Mouse (Mus musculus) myocyte (in vitro differentiated cells): ENCODE data around the gene Larp4. TPM values are rescaled to one million over a fixed set of nuclear protein-coding genes. Genes with fewer than 3 reads are reported as not detected.
A peak's percentile ranks its signal among the peaks of the same experiment; 100 is the strongest.
"Not testable (repeated sequence)": the region's sequence is repeated elsewhere in the genome, so short reads cannot be mapped to it uniquely, and the experiment has no call there.

Source experiments
- H3K27me3 ChIP-seq: one replicate; pipeline ENCODE4 v1.6.1; 2011; ENCODE audit not compliant: control insufficient read depth, insufficient read depth, insufficient read length
- H3K36me3 ChIP-seq: one replicate; pipeline ENCODE4 v1.6.1; 2011; ENCODE audit not compliant: control insufficient read depth, insufficient read depth
- H3K4me2 ChIP-seq: one replicate; pipeline ENCODE4 v1.6.1; 2011; ENCODE audit warnings: low read depth, control low read depth
- H3K4me3 ChIP-seq: one replicate; pipeline ENCODE4 v1.5.1; 2011; ENCODE audit warnings: mild to moderate bottlenecking, control low read depth, moderate library complexity
- H3K79me2 ChIP-seq: one replicate; pipeline ENCODE4 v1.6.1; 2011; ENCODE audit not compliant: control insufficient read depth, insufficient read depth
- H3ac ChIP-seq: one replicate; pipeline ENCODE4 v1.6.1; 2011; ENCODE audit not compliant: control insufficient read depth, insufficient read length
- CEBPB ChIP-seq: IDR thresholded peaks from 2 replicates; pipeline ENCODE4 v1.6.1; 2011; ENCODE audit warnings: mild to moderate bottlenecking, moderate library complexity; ENCODE audit not compliant: poor library complexity, insufficient read depth, severe bottlenecking
- E2F4 ChIP-seq: IDR thresholded peaks from one replicate; pipeline ENCODE4 v1.6.1; 2011; ENCODE audit warnings: mild to moderate bottlenecking, control low read depth, moderate library complexity; ENCODE audit not compliant: insufficient read depth
- MAX ChIP-seq: IDR thresholded peaks from one replicate; pipeline ENCODE4 v1.6.1; 2011; ENCODE audit warnings: low read depth, mild to moderate bottlenecking, control low read depth
- MYOD1 ChIP-seq, 3 experiments: IDR thresholded peaks; one replicate each; pipeline ENCODE4 v1.6.1; 2011; ENCODE audit warnings: control low read depth in 2 of 3, low read depth in 2 of 3, mild to moderate bottlenecking in 2 of 3, moderate library complexity in 1 of 3; ENCODE audit not compliant: insufficient read length in 2 of 3, control insufficient read depth in 1 of 3
- MYOG ChIP-seq, 3 experiments: IDR thresholded peaks; one replicate each; pipeline ENCODE4 v1.6.1; 2011; ENCODE audit warnings: control low read depth in 2 of 3, low read depth in 2 of 3, mild to moderate bottlenecking in 2 of 3; ENCODE audit not compliant: insufficient read length in 2 of 3, control insufficient read depth in 1 of 3, insufficient read depth in 1 of 3
- POLR2A ChIP-seq: IDR thresholded peaks from one replicate; pipeline ENCODE4 v1.6.1; 2011; ENCODE audit warnings: low read depth, mild to moderate bottlenecking, control low read depth, moderate library complexity; ENCODE audit not compliant: insufficient read length
- POLR2AphosphoS2 ChIP-seq: IDR thresholded peaks from one replicate; pipeline ENCODE4 v1.6.1; 2011; ENCODE audit warnings: low read depth, control low read depth; ENCODE audit not compliant: insufficient read length
- REST ChIP-seq: IDR thresholded peaks from one replicate; pipeline ENCODE4 v1.6.1; 2011; ENCODE audit warnings: mild to moderate bottlenecking, control low read depth, moderate library complexity; ENCODE audit not compliant: insufficient read depth, insufficient read length
- SRF ChIP-seq: IDR thresholded peaks from one replicate; pipeline ENCODE4 v1.6.1; 2011; ENCODE audit warnings: low read depth; ENCODE audit not compliant: control insufficient read depth, insufficient read length
- TCF12 ChIP-seq: IDR thresholded peaks from one replicate; pipeline ENCODE4 v1.6.1; 2011; ENCODE audit warnings: mild to moderate bottlenecking, control low read depth; ENCODE audit not compliant: poor library complexity, insufficient read depth, severe bottlenecking
- TCF3 ChIP-seq: IDR thresholded peaks from one replicate; pipeline ENCODE4 v1.6.1; 2011; ENCODE audit warnings: low read depth, control low read depth; ENCODE audit not compliant: insufficient read length
- USF1 ChIP-seq: IDR thresholded peaks from one replicate; pipeline ENCODE4 v1.6.1; 2011; ENCODE audit warnings: low read depth, mild to moderate bottlenecking, control low read depth, moderate library complexity
- polyA plus RNA-seq: library from polyadenylated mRNA; unstranded; fragments of >200 nt; fragmentation: generic; extraction: Trizol; gene quantifications from one replicate; pipeline ENCODE4 v1.2.1, GENCODE M21; 2012; ENCODE audit warnings: missing spikeins

Larp4 gene
- 15.9 TPM for polyA plus RNA-seq

DNA sequence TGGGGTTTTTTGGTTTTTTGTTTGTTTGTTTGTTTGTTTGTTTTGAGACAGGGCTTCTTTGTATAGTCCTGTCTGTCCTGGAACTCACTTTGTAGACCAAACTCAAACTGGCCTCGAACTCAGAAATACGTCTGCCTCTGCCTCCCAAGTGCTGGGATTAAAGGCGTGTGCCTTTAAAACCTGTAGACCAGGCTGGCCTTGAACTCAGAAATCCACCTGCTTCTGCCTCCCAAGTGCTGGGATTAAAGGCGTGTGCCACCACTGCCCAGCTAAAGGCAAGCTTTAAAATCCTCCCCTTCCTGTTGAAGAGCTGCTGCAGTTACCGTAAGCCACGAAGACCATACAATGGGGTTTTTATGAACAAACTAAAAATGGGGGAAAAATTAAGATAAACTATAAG, at the start of gene Larp4:
Gene Larp4 (plus strand): TSS at position 301 of the 400 bp plus-strand sequence.
- not testable (repeated sequence) for H3K36me3 ChIP-seq, H3K4me3 ChIP-seq, H3K4me2 ChIP-seq, H3ac ChIP-seq
- Histone ChIP-seq H3K79me2 (peaks cover 16% of the 10 kb centered on the region), H3K27me3 (peaks cover 25% of the 10 kb centered on the region)

DNA sequence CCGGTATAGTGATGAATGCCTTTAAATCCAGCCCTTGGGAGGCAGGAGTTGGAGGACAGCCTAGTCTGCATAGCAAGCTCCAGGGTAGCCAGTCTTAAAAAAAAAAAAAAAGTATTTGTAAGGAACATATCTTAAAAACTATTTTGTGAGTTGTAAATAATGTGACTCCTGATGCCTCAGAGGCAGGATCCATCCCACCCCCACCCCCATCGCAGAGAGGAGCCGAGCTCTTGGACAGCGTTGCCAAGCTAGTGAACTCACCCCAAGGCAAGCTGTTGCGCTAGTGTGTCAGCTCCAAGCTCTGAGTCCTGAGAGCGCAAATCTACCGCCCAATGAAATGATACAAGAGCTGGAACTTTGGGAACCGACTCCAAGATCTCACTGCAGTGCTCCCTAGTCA, 38.6 kb upstream of the Larp4 start:
- Histone ChIP-seq H3K4me3 (no peak overlapping the region), H3K79me2 (no peaks in the 10 kb centered on the region), H3ac (no peak overlapping the region), H3K27me3 (no peaks in the 10 kb centered on the region), H3K36me3 (no peaks in the 10 kb centered on the region), H3K4me2 (no peak overlapping the region)
- TF ChIP-seq MAX (no peak), USF1 (no peak), TCF3 (no peak), MYOD1 (IDR thresholded peaks at IDR 0.05; ENCODE audit: control insufficient read depth in 1 of 3, insufficient read length in 2 of 3, low read depth in 2 of 3) (no peak), POLR2A (no peak), CEBPB (no peak), SRF (no peak)

DNA sequence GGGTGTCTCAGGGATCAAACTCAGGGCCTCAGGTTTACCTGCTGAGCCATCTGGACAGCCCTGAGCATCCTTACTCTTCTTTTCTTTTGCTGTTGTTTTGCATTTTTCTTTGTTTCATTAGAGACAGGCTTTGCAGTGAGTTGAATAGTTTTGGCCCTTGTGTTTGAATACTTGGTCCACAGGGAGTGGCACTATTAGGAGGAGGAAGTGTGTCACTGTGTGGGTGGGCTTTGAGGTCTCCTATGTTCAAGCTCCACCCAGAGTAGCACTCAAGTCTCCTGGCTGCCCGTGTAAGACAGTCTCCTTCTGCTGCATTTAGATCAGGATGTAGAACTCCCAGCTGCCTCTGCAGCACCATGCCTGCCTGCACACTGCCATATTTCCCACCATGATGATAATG, 35.4 kb upstream of the Larp4 start:
- H3K4me3 ChIP-seq, result no peak overlapping the region
- no peak overlapping the region for H3K4me2 ChIP-seq
- no peaks in the 10 kb centered on the region for H3K36me3 ChIP-seq
- H3K79me2 ChIP-seq, result no peaks in the 10 kb centered on the region
- H3ac ChIP-seq, result no peak overlapping the region
- H3K27me3 ChIP-seq, result peaks cover 3% of the 10 kb centered on the region
- TF ChIP-seq POLR2A (no peak), MYOD1 (IDR thresholded peaks at IDR 0.05; ENCODE audit: control insufficient read depth in 1 of 3, insufficient read length in 2 of 3, low read depth in 2 of 3) (no peak), TCF12 (no peak), CEBPB (no peak), E2F4 (no peak), USF1 (no peak), REST (no peak), TCF3 (no peak), SRF (no peak), MYOG (IDR thresholded peaks at IDR 0.05; ENCODE audit: control insufficient read depth in 1 of 3, insufficient read depth in 1 of 3, insufficient read length in 2 of 3, low read depth in 2 of 3) (no peak), MAX (no peak), POLR2AphosphoS2 (no peak)

DNA sequence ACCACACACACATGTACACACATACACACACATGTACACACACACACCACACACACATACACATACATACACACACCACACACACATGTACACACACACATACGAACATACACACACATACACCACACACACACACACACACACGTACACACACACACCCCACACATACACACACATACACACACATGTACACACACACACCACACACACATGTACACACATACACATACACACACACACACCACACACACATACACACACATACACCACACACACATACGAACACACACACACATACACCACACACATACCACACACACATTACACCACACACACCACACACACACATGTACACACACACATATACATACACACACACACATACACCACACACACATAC, 33.2 kb upstream of the Larp4 start:
- Histone ChIP-seq H3K4me2 (no peak overlapping the region), H3K79me2 (no peaks in the 10 kb centered on the region), H3K4me3 (no peak overlapping the region), H3K27me3 (peaks cover 3% of the 10 kb centered on the region), H3ac (no peak overlapping the region), H3K36me3 (no peaks in the 10 kb centered on the region)
- TF ChIP-seq SRF, result no peak
- no peak for TF ChIP-seq MYOG (IDR thresholded peaks at IDR 0.05; ENCODE audit: control insufficient read depth in 1 of 3, insufficient read depth in 1 of 3, insufficient read length in 2 of 3, low read depth in 2 of 3)
- TF ChIP-seq POLR2AphosphoS2, result no peak

DNA sequence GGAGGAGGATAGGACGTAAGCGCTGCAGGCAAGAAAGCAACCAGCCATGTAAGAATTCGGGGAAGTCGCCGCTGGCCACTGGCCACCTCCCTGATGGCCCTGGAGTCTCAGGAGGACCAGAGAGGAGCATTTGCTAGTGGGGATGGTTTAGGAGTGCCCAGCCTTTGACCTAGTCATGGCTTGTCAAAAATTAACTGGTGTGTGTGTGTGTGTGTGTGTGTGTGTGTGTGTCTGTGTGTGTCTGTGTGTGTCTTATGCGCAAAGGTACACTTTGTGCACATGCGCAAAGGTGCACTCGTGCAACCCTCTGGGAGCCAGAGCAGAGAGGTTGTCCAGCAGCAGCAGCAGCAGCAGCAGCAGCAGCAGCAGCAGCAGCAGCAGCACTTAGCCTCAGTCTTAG, 32.0 kb upstream of the Larp4 start:
- no peaks in the 10 kb centered on the region for H3K36me3 ChIP-seq
- no peak for TF ChIP-seq POLR2AphosphoS2
- TF ChIP-seq MYOG (IDR thresholded peaks at IDR 0.05; ENCODE audit: control insufficient read depth in 1 of 3, insufficient read depth in 1 of 3, insufficient read length in 2 of 3, low read depth in 2 of 3), result no peak
- no peak for TF ChIP-seq REST
- no peak for TF ChIP-seq SRF
- no peak for TF ChIP-seq POLR2A
- no peak for TF ChIP-seq E2F4
- no peak for TF ChIP-seq MYOD1 (IDR thresholded peaks at IDR 0.05; ENCODE audit: control insufficient read depth in 1 of 3, insufficient read length in 2 of 3, low read depth in 2 of 3)
- TF ChIP-seq TCF3, result no peak
- H3K4me2 ChIP-seq, result no peak overlapping the region
- H3K79me2 ChIP-seq, result no peaks in the 10 kb centered on the region
- H3K4me3 ChIP-seq, result no peak overlapping the region
- no peak overlapping the region for H3ac ChIP-seq
- H3K27me3 ChIP-seq, result peaks cover 3% of the 10 kb centered on the region

DNA sequence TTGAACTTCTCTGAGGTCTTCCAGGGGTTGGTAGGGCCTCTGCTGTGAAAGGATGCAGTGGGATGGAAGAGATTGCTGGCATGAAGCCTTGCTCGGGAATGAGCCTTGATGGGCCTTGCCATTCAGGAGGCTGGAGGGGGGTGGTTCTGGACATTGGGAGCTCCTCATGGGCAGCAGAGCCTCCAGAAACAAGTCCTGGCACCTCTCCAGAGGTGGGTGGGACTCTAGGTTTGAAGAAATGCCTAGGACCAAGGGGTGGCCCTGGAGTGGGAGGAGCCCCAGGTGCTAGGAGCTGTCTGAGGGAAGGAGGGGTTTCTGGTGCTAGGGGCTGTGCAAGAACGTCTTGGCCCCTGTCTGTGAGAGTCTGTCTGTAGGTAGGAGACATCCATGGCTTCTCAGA, 29.4 kb upstream of the Larp4 start:
- no peak for TF ChIP-seq POLR2AphosphoS2
- TF ChIP-seq REST, result no peak
- no peak for TF ChIP-seq E2F4
- Histone ChIP-seq H3K36me3 (no peaks in the 10 kb centered on the region), H3K79me2 (no peaks in the 10 kb centered on the region), H3ac (no peak overlapping the region), H3K4me2 (peak overlapping the region; percentile 41), H3K27me3 (peaks cover 3% of the 10 kb centered on the region), H3K4me3 (no peak overlapping the region)
